Comparison of ENCODE assay signal across 8 mouse cellular contexts in genomic region chr5:140115434-140116271, GRCm38 (mm10).
DNase-seq lines count a peak whose midpoint lies in the region; ATAC-seq lines count a peak whose summit lies in the region.

No protein-coding gene starts in this region.

- H3K27me3 ChIP-seq in embryonic facial prominence, embryonic 15.5 days = no peaks in the 10 kb centered on the region
- H3K27me3 ChIP-seq in heart, embryonic 13.5 days (replicated peaks) = no peaks in the 10 kb centered on the region
- no peaks in the 10 kb centered on the region for H3K27me3 ChIP-seq in liver, embryonic 12.5 days (replicated peaks)

- no peaks in the 10 kb centered on the region for H3K9me3 ChIP-seq in embryonic facial prominence, embryonic 15.5 days (replicated peaks)
- no peaks in the 10 kb centered on the region for H3K9me3 ChIP-seq in heart, embryonic 13.5 days
- H3K9me3 ChIP-seq in liver, embryonic 12.5 days (replicated peaks) = no peaks in the 10 kb centered on the region

- peak; percentile 15 for DNase-seq in ovary, adult 18-20 months (ENCODE audit: low spot score)
- DNase-seq in ovary, postnatal 10 days (ENCODE audit: low spot score) = no peak
- DNase-seq in kidney, adult 9 months = peak; percentile 90
- DNase-seq in monocyte, adult 2 months (ENCODE audit: low read depth in 1 of 2, low spot score in 2 of 2) = peak; percentile 50 to 59
- no peak for DNase-seq in B cell, adult 2 months

- 0 out of 2 replicates have a peak overlapping the region, but pooled peaks have one; percentile 1 for H3K27ac ChIP-seq in embryonic facial prominence, embryonic 15.5 days (replicated peaks)
- peak overlapping the region; percentile 84 for H3K27ac ChIP-seq in heart, embryonic 13.5 days (replicated peaks)
- peak overlapping the region; percentile 12; the same call in 1 of the 2 replicates for H3K27ac ChIP-seq in liver, embryonic 12.5 days

- H3K4me2 ChIP-seq in embryonic facial prominence, embryonic 15.5 days (replicated peaks) = no peak overlapping the region
- no peak overlapping the region for H3K4me2 ChIP-seq in heart, embryonic 13.5 days
- H3K4me2 ChIP-seq in liver, embryonic 12.5 days = no peak overlapping the region

- ATAC-seq in embryonic facial prominence, embryonic 15.5 days (ENCODE audit: insufficient number of reproducible peaks, low FRiP score, low TSS enrichment, low read depth) = no peak
- ATAC-seq in heart, embryonic 13.5 days (ENCODE audit: extremely low read depth, insufficient number of reproducible peaks, low FRiP score, low TSS enrichment) = peak; percentile 59; the same call in 1 of the 2 replicates
- peak; percentile 38; the same call in 1 of the 2 replicates for ATAC-seq in liver, embryonic 12.5 days

- no peak overlapping the region for H3K4me3 ChIP-seq in embryonic facial prominence, embryonic 15.5 days (replicated peaks)
- H3K4me3 ChIP-seq in heart, embryonic 13.5 days = no peak overlapping the region
- no peak overlapping the region for H3K4me3 ChIP-seq in liver, embryonic 12.5 days

- no peak overlapping the region for H3K9ac ChIP-seq in embryonic facial prominence, embryonic 15.5 days
- H3K9ac ChIP-seq in heart, embryonic 13.5 days = no peak overlapping the region
- H3K9ac ChIP-seq in liver, embryonic 12.5 days = no peak overlapping the region

- 49% methylated on average over 8 of the region's 8 CpGs for WGBS in embryonic facial prominence, embryonic 15.5 days
- WGBS in heart, embryonic 13.5 days = 18% methylated on average over 8 of the region's 8 CpGs
- 50% methylated on average over 8 of the region's 8 CpGs for WGBS in liver, embryonic 12.5 days (ENCODE audit: insufficient replicate concordance)

- H3K36me3 ChIP-seq in embryonic facial prominence, embryonic 15.5 days = peaks cover 7% of the 10 kb centered on the region; the same call in 1 of the 2 replicates
- H3K36me3 ChIP-seq in heart, embryonic 13.5 days = peaks cover 8% of the 10 kb centered on the region
- peaks cover 46% of the 10 kb centered on the region for H3K36me3 ChIP-seq in liver, embryonic 12.5 days

- H3K4me1 ChIP-seq in embryonic facial prominence, embryonic 15.5 days = peaks cover 19% of the 10 kb centered on the region; the same call in 1 of the 2 replicates
- peaks cover 34% of the 10 kb centered on the region for H3K4me1 ChIP-seq in heart, embryonic 13.5 days
- H3K4me1 ChIP-seq in liver, embryonic 12.5 days = peaks cover 34% of the 10 kb centered on the region

Comparison
In these comparisons a context has a peak if more than half of its experiments do, and no peak if none do; other contexts are left out.
1. DNase-seq: peak in ovary, adult 18-20 months (single experiment), kidney, adult 9 months (single experiment) and monocyte, adult 2 months (2 of 2); none in ovary, postnatal 10 days (single experiment) and B cell, adult 2 months (0 of 2).
2. H3K27ac ChIP-seq: peak in every context shown above with its lines; median percentile 84 in heart, embryonic 13.5 days; 12 in liver, embryonic 12.5 days; 1 in embryonic facial prominence, embryonic 15.5 days.